Mouse (Mus musculus): ENCODE data around the gene Traf3ip2.

Gene Traf3ip2

DNA sequence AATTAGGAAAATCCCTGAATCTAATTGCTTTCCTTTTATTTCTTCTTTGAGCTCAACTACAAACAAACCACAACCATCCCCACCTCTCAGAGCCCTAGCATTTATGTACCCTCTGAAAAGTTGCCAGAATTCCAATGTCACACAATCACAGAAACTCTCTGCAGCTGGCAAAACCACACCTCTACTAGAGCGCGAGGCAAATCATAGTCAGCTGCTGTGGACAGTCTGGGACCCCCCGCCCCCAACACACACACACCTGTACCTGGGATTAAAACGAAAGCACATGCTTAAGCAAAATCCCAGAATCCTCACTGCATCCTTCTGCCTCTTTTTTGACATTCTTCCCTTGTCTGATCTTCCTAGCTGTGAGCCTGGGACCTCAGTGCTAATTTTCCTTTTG, 13.1 kb upstream of the Traf3ip2 start:
- intact Hi-C loops (cut with DNase I): no loop called here

DNA sequence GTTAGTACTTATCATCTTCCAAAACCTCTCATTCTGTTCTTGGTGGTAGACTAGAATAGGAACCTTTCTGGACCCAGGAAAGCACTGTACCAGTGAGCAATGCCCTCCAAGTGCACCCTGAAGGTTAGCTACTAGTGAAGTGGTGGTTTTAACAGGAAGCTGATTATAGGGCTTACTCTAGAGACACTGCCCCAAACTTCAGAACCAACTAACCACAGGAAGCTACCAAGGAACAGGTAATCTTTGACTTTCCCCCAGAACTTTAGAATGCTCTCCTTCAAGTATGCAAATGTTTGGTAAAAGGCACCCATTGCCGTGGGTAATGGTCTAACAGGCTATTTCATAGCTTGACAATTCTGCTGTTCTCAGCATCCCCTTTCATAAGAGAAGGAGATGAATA, 12.6 kb upstream of the Traf3ip2 start:
- intact Hi-C loops (cut with DNase I): no loop called here

DNA sequence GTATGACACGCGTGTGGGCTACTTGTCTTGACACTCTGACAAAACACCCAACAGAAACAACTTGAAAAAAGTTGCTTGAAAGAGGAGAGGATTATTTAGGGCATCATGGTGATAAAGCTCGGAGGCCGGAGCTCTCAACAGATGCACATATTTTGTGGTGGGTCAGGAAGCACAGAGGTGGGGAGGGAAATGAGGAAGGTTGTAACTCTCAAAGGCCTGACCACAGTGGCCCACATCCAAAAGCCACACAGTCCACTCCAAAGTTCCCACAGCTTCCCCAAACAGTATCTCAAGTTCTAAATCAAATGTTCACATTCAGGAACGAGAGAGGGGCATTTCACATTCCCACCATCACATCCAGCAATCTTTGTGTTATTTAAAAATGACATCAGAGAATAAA, 11.7 kb upstream of the Traf3ip2 start:
- intact Hi-C loops (cut with DNase I): no loop called here

DNA sequence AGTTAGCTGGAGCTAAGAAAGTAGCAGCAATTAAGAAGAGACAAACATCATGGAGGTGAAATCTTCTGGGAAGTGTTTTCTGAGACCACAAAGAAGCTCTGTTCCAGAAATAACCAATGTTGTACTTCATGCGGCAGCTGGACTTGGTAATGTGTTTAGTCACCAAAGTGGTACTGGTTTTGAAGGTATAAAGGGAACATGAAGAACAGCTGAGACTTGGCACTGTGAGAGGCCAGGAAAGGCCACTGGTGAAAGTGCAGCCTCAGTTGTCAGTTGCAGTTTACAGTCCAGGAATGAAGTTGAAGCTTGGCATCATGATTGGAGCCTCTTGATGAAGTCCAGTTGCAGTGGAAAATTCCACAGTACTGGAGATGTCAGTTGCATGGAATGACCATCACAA, 6.3 kb upstream of the Traf3ip2 start:
- intact Hi-C loops (cut with DNase I): no loop called here

DNA sequence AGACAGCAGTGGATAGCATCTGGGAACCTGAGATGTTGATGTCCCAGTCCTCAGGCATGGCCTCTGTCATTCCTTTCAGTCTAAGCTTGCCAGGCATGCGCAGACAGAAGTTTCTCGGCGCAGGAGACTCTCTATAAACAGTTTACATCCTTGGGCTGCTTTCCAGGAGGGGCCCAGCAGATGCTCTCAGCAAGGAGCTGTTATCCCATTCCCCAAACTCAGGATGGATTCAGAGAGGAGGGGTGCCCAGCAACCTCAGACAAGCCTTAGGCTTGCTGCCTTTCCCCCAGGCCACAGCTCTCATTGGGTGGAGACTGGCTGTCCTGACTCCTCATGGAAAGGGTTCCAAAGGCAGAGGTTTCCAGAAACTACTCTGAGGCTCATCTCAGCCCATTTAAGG, 1.5 kb upstream of the Traf3ip2 start:
- intact Hi-C loops (cut with DNase I): loop anchor here (5.0 kb wide), 2 partner anchors 39 to 69 kb away; no protein-coding TSS in a partner anchor

DNA sequence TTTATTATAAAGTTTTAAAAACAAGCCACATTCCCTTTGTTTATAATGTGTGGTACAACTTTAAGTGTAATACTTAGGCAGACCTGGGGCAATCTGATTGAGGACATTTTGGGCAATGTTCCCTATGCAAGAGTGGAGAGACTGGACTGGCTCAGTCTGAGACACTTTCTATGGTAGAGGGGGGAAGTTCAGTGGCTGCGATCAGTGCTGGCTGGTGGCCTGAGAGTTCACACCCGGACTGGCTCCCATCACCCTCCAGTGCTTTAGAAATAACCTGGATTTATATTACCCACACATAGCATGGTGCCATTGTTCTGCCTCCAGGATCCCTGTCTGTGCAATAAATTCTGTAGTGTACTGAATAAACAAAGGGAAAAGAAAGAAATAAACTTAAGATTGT, 603 bp upstream of the Traf3ip2 start:
- intact Hi-C loops (cut with DNase I): loop anchor here (5.0 kb wide), 2 partner anchors 40 to 70 kb away; no protein-coding TSS in a partner anchor

DNA sequence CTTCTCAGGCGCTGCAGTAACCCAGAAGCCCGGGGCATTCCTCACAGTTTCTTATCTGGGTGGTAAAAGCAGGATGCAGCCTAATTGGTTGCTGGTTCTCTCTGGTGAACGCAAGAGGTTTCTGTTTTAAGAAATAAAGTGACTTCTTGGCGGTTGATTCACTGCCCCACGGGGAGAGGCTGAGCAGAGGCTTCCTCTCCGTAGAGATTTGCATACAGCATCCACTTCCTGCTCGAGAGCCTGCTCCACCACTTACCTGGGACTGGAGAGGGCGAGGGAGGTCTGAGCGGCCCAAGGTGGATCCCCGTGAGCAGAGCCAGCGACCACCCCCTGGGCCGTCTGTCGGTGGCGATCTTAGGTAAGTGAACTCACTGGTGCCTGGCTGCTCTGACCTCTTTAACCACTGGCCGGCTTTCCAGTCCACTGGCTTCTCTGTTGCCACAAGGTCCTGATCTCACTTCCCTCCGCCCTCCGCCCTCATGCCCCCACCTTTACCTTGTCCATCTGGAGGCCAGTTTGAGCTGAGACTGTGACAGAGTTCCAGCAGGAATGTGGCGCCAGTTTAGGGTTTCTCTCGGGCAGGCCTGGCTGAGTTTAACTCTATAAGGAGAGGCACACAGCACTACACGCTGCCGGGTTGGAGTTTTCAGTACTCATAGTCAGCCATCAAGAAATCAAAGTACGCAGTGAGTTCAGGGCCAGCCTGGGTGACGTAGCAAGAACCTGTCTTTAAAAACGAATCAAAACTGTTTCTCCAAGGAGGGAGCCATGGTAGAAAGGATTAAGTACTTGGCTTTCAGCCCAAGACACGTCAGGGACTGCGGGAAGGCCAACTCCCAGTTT, 476 bp downstream of the Traf3ip2 start:
- intact Hi-C loops (cut with DNase I): loop anchor here (5.0 kb wide), 2 partner anchors 41 to 71 kb away; no protein-coding TSS in a partner anchor

DNA sequence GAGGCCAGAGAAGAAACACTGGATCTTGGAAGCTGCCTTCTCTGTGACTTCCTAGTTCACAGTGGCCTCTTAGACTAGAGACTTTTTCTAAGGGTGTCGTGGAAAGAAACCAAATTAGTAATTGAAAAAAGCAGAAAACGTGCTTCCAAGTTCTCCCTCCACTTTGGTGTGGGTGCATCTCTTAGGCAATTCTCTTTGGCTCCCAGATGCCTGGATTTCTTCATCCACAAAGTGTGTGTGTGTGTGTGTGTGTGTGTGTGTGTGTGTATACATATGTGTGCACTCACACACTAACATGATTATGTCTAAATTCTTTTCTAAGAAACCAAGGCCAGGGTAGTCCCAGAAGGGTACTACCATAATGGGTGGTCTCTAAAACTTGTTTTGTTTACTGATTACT, 1.2 kb downstream of the Traf3ip2 start:
- intact Hi-C loops (cut with DNase I): loop anchor here (5.0 kb wide), 2 partner anchors 42 to 72 kb away; no protein-coding TSS in a partner anchor

DNA sequence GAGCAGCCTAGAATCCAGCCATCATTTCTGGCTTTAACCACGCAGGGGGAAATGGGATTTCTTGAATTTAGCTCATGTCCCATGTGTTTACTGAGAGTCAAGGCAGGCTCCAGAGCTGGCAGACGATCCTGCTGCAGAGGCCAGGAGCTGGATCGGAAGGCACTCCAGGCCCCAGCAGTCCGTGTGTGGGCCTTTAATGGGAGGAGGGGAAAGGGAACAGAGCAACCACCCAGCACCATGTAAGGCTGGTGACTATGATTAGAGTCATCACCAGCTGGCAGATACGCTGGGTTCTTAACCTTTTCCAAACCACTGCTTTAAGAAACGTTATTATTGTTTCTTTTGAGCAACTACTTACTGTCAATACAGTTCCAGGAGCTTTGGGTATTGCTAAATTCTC, 1.9 kb downstream of the Traf3ip2 start:
- intact Hi-C loops (cut with DNase I): loop anchor here (5.0 kb wide), 2 partner anchors 42 to 72 kb away; no protein-coding TSS in a partner anchor

DNA sequence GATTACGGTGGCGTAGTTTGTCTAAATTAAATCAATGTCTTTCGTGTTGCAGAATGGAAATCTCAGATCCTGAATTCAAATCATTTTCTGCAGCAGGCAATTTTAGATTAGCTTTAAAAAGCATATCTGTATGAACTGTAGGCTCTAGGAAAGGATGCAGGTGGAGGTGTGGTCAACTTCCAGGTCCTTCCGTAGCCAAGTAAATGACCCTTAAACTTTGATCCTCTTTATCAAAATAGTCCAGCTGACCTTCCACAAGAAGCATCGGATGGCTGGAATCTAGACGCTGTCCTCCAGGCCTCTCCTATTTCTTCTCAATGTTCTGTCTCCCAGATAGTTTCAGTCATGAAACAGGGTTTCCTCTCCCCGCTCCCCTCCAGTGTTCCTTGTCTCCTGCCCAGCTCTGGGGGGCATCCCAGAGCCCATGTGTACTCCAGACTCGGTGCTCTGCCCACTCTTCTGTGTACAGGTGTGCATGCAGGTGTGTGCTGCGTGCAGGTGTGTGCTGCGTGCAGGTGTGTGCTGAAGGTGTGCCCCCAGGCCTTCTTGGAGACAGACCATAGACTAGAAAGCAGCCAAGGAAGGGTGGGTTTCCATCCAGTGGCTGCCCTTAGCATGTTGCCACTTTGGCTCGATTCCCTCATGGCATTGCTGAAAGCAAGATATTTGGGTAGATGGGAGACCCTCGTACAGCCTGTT, 2.9 kb downstream of the Traf3ip2 start:
- intact Hi-C loops (cut with DNase I): no loop called here

DNA sequence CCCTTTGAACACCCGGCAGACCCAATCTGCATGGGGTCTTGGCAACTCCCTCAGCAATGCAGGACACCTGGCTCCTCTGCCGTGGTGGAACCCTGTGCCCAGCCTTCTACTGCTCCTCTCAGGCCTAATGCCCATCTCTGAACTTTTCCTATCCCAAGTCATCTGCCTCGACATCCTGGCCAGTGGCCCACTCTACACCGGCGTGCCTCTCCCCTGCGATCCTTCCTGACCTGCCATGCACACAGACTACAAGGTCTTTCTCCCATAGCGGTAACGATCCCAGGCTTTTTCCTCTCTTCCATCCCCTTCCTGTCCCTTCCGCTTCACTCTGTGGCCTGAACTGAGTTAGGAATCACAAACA, 3.5 kb downstream of the Traf3ip2 start:
- intact Hi-C loops (cut with DNase I): no loop called here

DNA sequence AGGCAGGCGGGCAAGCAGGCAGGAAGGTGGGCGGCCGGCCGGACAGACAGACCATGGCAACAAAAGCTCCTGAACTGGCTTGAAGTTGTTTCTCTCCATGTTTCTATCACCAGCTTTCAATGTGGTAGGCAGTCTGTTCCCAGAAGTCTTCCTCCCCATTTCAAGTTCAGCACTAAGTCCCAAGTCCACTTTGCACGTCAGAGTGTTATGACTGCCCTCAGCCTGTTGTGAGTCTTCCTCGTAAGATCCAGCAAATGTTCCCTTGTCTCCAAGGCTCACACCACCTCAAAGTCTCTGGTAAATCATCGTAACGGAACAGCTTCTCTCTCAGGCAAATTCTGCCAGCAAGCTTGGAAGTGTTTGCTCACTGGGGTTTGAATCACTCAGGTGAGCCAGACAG, 3.9 kb downstream of the Traf3ip2 start:
- intact Hi-C loops (cut with DNase I): no loop called here

DNA sequence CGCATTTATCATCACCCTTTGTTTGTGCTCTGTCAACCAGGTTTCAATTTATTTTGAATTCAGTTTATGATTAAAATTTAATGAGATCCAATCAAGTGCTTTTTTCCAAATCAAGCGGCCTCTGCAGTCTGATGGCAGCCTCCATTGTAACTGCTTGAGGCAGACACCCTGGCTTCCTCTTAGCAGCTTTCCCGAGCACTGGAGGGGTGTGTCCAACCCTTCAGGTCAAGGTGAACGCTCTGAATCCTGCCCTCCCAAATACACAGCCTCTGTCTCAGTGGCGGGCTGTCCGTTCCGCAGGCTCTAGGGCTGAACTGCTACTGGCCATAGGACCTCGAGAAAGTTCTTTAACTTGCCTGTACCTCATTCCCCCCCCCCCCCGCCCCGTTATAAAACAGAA, 5.7 kb downstream of the Traf3ip2 start:
- intact Hi-C loops (cut with DNase I): no loop called here

DNA sequence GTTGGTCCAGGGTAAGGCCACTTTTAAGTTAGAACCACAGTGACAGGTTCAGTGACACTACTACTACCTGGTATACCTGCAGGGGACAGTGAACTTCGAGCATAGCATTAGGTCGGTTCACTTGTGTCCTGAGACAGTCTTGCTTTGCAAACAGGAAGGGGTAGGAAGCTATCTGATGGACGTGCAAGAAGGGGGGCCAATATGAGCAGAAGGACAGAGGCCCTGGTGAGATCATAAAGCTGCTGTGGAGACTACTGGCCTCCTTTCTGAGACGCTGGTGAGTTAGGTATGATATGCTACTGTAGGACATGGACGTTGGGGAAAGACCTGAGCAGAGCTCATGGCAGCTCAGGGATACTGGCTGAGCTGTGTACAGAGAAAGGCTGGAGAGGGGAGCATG, 7.9 kb downstream of the Traf3ip2 start:
- intact Hi-C loops (cut with DNase I): loop anchor here (10.0 kb wide), 1 partner anchor 456 kb away; the partner anchor contains the start of gene Ccn6

DNA sequence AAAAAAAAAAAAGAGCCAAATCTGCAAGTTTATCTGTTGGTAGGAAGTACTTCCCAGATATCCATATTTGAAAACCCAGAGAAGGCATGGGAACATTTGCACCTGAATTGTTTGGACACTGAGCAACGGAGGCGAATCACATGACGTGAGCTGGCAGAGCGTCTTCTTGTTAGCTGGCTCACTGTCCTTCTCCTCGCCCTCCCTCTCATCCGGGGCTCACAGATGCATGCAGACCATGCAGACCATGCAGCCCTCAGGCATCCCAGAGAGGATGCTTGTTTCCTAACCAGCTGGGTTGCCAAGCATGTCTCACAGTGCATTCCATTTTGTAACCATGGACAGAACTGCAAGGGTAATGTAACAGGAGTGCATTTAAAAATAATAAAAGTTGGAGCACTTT, 11.1 kb downstream of the Traf3ip2 start:
- intact Hi-C loops (cut with DNase I): loop anchor here (10.0 kb wide), 1 partner anchor 459 kb away; the partner anchor contains the start of gene Ccn6

DNA sequence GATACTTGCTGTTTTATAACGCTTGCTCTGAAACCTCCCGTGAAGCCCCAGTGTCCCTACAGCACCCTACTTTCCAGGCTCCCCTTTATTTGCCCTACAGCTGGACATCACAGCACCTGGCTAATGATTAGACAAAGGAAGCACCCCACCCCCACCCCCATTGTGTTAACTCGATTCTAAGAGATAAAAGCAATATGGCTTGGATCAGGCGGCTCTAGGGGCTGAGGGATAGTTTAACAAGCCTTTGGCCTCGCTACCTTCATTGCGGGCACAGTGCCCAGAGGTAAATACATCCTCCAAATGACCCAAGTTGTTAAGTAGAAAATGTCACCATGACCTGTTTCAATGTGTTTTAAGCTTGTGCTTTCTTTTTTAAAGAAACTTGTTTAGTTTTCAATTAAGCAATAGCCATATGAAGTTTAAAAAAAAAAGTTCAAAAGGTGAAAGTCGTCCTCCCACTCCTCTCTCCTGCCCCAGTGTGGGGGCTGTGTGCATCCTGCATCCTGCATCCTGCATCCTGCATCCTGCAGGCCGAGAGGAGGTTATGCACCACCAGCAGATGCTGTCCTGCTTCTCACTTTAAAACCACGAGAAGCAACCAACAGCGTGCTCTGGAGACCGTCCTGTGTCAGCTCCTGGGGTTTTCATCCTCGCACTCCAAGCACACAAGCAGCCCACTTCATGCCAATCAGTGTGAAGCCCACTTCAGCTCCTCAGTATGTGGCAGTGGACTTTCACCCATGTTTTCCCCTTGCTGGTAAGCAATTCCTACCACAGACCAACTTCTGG, 12.3 kb downstream of the Traf3ip2 start:
- intact Hi-C loops (cut with DNase I): loop anchor here (10.0 kb wide), 1 partner anchor 460 kb away; the partner anchor contains the start of gene Ccn6

DNA sequence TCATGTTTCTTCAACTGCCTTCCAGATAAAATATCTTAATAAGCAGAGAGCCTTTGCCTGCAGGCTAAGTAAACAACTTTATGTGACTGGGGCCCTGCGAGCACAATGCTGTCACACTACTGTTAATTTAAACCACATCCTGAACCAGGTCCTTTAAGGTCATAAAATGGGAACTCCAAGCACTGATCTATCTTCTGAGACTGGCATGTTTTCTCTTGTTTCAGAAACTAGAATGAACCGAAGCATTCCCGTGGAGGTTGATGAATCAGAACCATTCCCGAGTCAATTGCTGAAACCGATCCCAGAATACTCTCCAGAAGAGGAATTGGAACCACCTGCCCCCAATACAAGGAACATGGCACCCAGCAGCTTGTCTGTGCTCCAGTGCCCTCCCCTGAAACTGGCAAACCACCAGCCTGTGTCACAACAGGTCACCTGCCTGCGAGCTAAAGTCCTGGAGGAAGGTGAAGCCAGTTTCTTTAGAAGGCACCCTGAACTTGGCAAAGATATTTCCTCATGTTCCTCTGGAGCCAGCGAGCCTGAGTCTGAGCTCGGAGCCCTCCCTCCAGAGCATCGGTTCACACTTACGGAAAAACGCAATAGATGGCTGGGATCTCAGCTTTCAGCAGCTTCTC, 13.0 kb downstream of the Traf3ip2 start:
- intact Hi-C loops (cut with DNase I): loop anchor here (10.0 kb wide), 1 partner anchor 461 kb away; the partner anchor contains the start of gene Ccn6

DNA sequence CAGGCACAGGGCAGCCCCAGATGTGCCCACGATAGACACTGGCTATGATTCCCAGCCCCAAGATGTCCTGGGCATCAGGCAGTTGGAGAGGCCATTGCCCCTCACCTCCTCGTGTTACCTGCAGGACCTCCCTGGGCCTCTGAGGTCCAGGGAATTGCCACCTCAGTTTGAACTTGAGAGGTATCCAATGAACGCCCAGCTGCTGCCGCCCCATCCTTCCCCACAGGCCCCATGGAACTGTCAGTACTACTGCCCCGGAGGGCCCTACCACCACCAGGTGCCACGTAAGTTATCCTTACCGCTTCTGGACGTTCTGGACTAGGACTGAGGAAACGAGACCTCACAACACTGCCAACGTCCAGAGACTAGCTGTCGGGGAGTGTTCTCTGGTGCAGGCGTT, 13.6 kb downstream of the Traf3ip2 start:
- intact Hi-C loops (cut with DNase I): loop anchor here (10.0 kb wide), 1 partner anchor 462 kb away; the partner anchor contains the start of gene Ccn6

DNA sequence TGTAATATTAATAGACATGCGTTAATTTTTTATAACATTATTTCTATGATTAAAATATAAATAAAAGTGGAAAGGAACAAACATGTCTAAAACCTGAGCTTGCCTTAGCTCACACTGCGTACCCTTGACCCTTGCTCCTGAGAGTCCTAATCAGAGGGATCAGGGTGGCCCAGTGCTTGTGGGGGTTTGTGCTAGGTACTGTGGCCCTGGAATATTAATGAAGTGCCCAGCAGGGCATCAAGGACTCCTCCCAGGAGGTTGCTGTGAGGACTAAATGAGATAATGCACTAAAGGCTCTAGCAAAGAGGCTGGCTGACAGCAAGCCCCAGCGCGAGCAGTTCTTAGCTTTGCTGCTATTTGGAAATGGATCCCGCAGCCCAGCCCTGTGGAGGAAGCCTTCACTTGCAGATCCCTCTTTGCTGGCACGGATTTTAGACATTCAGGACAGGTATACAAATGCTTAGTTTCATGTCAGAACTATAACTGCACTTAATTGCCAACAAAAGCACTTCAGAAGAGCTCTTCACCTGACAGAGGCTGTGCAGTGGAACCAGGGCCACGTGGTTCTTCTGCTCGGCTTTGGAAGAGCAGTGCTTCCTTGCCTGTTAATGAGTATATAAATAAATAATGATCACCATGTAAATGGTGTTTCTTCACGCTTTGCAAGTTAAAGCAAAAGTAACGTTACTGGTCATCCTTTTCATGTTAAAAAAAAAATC, 16.2 kb downstream of the Traf3ip2 start:
- intact Hi-C loops (cut with DNase I): loop anchor here (10.0 kb wide), 1 partner anchor 464 kb away; the partner anchor contains the start of gene Ccn6
